Mouse (Mus musculus) layer of hippocampus, postnatal 25 days (tissue): ENCODE measurements at regions not wholly inside any gene's neighbourhood (a gene's known extent, or its start where the extent isn't known, plus 50 kb on each side); places are given as distances from the start of the nearest gene placed in this dataset.

Experiments
- DNase-seq, 2 experiments: peaks; one replicate each; pipeline ENCODE4 v3.0.0; 2022; ENCODE audit warnings: mixed read lengths in 2 of 2, low spot score in 1 of 2; ENCODE audit errors: extremely low spot score in 1 of 2

DNA sequence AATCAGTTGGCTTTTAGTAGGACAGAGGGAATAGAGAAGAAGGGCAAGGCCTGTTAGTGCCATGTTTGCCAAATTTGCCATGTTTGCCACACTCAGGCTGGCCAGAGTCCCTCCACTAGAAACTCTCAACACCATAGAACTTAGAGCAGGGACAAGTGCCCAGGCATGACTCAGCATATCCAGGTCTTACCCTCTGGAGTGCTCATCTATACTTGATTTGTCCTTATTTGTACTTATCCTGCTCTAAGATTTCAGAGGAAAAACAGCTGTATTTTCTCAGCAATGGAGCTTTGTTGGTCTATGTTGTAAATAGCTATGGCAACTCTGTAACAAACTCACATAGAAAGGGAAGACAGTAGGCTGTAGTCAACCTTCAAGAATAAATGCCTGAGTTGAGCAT lies 393.6 kb upstream of the Nrp1 start:
- DNase-seq: no peak

DNA sequence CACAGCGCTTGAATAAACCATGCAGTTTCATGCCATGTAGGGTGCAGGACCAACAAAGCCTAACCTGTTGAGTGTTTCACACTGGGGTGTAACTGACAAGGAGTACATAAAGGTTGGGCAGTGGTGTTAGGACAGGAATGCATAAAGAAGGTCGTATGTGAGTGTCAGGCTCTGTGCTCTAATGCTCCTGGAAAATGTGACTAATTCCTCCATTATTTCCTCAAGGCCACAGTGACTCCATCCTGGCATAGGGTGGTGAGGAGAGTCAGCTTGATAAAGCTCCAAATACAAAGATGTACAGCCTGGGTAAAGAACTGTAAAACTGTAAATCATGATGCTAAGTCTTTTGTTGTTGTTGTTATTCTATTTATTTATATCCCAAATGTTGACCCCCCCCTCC lies 393.1 kb upstream of the Nrp1 start:
- DNase-seq: no peak

DNA sequence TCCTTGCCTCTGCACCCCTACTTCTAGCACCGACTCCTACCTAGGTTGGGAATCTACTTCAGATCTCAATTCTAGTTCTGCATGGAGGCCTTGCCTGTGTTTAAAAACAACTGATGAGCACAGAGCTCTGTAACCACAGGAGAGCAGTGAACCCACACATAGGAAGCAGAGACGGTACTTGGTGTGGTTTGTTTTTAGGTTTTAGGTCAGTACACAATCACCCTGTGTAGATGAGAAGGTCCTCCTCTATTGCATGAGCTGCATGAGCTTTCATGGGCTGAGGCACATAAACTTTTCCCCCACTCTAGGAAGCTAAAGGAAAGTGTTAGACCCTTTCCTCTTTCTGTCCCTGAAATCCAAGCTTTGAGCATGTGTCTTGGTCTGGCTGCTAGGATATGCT lies 390.4 kb upstream of the Nrp1 start:
- no peak for DNase-seq

DNA sequence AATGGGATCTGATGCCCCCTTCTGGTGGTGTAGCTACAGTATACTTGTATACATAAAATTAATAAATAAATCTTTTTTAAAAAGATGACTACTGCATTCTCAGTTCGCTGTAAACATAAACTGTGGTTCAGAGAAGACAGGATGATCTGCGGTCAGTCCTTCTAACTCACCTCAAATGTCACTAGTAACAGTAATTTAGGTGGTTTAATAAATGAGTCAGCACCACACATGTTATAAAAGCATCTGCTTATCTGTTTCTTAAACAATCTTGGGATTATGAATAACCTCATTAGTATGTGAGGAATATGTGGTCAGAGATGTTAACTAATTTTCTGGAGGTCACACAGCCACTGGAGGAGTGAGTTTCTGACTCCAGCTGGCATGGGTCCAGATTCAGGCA lies 385.2 kb upstream of the Nrp1 start:
- no peak for DNase-seq

DNA sequence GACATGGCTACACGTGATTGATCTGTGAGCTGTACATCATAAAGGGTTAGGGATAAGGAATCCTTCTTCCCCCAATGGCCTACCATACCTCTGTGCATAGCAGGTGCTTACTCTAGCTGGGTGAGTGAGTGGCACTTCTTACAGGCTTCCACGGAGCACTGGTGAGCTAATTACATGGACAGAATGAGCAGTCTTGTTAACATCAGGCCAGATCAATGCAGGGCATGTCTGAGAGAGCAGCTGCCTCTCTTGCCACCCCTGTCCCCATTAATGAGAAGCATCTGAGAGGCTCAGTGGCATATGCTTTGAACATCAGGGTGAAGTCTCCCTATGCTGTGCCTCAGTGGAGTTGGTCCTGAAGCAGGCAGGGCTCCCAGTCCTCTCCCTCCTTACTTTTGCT lies 380.7 kb upstream of the Nrp1 start:
- no peak for DNase-seq

DNA sequence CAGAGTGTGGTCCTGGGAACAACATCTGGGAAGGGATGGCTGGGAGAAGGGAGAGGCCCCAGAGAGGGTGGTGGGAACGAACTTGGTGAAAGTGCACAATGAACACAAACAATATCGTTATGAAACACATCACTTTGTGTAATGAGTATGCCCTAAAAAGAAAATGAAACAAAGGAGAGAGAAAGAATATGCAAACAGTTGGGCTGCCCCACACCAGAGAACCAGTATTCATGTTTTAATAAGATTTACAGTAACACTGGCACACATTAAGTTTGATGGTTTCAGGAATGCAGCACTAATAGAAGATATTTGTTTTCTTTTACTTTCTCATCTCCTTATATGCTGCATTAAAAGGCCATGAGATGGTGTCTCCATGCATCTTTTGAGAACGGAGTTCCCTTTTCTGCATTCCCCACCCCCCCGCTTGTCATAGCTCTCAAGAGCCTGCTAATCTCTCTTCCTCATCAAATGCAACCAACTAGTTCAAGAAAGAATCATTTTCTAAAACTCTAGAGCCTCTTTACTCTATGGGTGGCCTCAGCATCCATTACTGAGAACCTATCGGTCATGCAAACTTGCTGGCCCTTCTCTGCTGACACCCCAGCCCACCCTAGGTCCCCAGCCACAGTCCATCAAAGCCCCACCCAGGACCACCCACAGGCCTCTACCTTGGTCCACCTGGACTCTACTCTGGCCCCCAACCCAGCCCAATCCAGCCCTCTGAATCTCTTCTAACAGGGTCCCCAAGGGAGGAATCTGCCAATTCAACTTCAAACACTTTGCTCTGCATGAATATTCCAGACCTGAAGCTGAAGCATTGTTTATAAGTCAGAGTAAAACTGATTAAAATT lies 379.0 kb upstream of the Nrp1 start:
- no peak for DNase-seq

DNA sequence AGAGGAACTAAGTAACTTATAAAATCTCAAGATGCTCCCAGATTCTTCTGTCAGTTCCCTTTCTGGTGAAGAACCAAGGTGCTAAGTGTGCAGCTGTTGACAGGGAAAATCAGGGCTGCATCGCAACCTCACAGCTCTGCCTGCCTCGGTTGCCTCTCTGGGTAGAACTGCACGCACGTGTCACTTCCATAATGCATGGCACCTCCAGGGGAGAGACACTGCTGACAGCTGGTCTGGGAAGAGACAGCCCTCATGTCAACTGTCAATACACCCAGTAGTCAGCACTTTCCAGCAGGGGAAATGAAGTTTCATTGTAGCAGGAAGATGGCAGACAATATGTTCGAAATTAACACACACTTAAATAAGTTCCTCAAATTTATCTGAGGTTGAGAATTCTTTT lies 376.2 kb upstream of the Nrp1 start:
- no peak for DNase-seq

DNA sequence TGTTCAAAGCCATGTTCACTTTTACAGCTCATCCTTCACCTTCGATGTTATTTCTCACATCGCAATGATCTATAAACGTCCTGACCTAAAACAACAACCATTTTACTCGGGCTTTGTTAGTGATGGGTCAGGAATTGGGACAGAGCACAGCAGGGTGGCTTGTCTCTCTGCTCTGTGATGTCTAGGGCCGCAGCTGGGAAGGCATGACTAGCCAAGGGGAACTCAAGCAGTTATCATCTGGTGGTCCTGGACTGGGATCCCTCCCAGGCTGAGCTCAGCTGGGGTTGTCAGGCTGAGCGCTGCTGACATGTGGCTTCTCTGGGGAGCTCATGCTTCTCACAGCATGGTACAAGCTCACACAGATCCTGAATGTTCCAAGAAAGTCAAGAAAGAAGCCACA lies 372.8 kb upstream of the Nrp1 start:
- no peak for DNase-seq

DNA sequence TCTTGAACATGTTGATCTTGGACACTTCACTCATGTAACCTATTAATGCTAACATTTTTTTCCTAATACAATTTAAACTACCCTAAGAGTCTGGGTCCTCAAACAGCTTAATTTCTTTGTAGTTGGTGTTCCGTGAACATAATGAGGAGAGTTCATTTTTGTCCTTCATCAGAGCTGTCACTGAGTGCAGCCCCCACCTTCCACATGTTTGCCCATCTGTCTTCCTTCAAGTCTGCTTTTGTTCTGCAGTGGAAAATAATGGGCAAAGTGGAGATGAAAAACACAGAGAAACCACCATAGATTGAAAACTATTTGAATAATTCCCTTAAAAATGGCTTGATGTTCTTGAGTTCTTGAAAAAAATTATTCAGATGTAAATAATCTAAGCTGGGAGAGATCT lies 369.5 kb upstream of the Nrp1 start:
- DNase-seq: no peak

DNA sequence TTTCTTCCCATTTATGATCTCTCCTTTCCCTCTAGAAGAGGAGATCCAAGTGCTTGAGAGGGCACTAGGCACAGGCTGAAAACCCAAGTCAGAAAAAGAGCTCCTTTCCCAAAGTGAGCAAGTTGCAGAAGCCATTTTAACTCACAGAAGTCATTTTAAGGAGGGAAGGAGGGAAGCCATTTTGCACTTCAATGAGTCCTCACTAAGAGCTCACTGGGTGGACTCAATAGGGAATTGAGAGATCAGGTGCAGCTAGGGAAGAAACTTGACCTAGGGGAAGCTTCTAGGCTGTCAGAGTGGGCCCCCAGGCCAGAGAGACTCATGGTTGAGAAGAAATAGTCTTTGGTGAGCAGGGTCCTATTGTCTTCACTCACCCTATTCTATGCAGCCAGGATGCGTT lies 363.5 kb upstream of the Nrp1 start:
- DNase-seq: no peak

DNA sequence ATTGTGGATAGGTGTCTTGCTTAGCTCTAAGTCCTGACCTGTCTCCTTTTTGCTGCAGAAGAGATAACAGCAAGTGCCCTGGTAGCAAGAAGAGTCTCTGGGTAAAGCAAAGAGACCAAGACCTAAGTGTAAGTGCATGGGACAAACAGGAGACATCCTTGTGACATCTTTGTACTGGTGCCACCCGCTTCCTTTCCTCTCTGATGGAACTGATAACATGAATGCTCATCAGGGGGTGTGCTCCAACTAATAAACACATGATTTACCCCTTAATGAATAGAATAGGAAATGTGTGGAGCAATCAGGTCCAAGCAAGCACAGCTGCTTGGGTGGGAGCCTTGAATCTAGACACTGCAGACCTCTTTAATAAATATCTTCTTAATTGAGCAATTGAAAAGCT lies 362.9 kb upstream of the Nrp1 start:
- DNase-seq: no peak

DNA sequence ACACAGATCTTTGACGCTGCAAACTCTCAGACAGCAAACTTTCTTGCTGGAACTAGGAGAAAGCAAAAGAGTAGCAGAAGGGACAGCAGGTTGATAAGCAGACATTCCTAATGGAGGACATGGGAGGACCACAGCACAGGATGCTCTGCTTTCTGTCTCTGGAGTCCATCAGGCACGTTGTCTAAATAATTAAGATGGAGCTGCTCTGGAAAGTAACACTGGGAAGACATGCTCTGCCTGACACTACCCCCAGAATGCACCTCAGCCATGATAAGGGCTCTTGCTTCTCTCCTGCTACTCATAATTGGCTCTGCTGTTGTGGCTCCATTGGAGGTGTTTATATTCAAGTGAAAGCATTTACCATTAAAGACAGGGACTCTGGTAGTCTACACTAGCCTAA lies 356.0 kb upstream of the Nrp1 start:
- DNase-seq: no peak

DNA sequence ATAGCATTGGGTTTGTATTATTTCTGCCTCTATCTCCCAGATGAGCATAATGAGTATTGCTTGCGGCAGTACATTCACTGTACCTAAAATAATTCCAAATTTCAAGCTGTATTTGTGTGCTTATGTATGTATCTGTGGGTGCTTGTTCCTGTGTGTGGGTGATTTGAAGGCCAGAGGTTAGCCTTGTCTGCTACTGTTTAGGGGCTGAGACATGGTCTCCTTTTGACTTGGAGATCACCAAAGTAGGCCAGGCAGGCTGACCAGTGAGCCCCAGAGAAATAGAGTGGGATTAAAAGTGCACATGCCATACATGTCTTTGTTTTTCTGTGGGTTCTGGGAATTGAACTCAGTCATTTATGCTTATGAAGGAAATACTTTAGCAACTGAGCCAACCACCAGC lies 355.6 kb upstream of the Nrp1 start:
- DNase-seq: no peak

DNA sequence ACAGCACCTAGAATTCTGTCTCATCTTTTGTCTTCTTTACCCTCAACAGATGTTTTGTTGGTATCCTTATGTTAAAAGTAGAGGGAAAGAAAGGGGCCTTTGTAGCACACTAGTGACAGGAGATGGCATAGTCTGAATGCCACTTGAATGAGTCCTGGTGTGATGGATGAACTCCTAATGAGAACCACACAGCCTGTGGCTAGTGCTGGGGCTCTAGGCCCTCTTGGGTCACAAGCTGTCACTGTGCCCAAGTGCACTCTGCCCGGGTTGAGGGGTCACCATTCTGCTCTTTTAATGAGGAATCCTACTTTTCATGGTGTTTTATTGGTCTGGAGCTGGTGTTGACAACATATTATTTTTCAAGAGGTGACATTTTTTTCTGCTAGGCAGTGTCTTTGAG lies 355.0 kb upstream of the Nrp1 start:
- no peak for DNase-seq

DNA sequence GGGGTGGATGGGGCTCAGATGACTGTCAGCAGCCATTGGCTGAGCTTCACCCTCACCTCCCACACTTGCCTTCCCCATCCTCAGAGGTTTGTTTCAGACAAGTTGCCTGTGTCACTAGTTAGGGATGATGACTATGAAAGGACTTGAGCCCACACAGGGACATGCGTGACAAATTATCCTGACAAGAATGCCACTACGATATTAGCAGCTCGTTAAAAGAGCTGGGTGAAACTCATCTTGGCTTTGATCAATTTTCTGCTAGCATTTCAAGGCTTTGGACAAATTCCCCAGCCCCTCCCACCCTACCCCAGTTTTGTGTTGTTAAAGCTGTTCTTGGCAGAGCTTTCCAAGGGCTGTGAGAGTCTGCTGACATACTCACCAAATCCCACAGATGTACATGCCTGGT lies 354.5 kb upstream of the Nrp1 start:
- DNase-seq: no peak

DNA sequence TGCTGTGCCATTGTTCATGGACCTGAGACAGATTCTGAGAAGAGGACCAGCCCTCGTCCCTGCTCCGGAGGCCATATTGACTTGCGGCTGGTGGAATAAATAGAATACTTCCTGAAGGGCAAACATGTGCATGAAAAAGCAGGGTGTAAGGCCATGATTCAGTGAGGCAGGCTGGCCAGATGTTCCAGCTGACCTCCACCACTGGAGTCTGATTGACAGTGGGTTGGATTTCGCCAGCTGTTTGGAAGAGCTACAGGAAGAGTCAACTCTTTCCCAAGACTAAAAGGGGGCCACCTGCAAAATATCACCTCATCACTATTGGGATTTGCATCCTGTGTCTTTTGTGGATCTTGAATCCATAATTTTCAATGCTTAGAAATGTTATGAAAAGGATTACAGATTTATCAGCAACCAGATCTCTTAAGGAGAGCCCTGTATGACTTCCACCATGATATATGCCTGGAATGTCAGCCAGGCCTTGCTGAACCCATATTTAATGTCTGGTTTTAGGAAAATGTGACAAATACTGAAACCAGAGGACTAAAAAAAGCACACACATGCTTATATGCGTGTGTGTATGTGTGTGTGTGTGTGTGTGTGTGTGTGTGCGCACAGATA lies 348.9 kb upstream of the Nrp1 start:
- DNase-seq: no peak

DNA sequence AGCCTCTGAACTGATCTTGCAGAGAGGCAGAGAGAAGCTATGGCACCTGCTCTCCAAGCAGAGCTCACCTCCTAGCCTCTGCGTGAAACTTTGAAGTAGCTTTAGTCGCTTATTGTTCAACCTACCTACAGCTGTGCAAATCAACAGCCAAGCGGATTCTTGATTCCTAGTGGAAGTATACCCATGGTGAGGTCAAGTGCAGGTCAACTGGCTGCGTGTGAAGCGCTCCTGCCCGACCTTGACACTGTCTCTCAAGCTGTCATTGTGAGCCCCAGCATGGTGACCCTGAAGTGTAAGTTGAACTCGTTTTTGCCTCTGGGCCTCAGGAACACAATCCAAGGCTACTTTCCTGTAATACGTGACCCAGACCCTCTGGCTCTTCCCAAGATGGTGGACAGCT lies 341.2 kb upstream of the Nrp1 start:
- DNase-seq: no peak

DNA sequence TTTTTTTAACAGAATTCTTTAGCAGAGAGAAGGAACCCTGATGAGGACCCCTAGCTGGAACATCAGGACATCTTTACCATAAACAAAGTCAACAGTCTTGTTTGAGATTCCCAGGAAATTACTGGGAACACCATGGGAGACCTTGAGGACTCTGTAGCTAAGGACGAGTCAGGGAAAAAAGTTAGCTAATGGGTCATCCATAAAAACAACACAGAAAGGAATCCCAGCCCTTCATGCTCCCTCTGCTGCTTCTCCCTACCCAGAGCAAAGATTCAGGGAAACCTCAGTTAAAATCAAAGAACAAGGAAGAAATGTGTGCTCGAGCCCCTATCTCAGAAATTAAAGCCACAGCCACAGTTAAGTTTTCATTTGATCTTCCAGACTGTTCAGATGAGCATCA lies 334.7 kb upstream of the Nrp1 start:
- DNase-seq: no peak

DNA sequence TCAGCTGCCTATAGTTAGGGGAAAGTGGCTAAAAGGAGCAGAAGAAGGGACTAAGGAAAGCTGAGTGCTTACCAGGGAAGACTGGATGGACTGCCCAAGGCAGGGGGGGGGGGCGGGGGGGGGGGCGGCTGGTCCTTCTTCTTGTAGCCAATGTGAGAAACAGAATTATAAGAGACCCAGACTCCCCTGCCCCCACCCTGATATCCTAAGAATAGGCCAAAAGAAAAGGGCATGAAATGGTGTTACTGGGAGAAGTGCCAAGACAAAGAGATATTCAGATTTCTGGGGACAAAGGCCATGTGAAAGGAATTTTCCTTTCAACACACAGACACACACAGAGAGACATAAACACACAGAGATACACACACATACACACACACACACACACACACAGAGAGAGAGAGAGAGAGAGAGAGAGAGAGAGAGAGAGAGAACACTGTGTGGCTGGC lies 333.6 kb upstream of the Nrp1 start:
- DNase-seq: no peak

DNA sequence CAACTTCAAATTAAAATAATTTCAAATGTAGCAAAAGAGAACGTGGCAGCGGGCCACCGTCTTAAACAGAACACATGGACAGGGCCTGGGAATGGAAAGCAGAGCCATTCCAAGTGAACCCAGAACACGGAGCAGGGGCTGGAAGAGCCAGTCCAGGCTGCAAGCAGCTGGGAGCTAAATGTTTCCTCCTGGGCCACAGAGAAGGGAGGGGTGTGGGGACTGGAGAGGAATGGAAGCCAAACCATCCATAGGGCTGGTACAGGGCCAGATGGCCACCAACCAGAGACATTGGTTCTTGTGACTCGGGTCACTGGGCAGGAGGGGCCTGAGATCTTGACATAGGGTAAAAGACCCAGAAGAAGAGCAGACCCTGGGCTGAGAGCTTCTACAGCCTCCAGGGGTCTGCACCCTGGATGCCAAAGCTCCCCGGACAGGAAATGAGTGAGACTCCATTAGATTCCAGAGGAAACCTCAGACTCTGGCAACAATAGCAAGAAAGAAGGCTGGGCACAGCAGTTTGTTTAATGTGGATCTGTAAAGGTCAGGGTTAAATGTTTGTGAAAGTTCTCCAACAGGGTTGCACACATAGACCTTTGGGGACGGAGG lies 333.1 kb upstream of the Nrp1 start:
- DNase-seq: peak in 1 of 2 experiments; percentile 43

DNA sequence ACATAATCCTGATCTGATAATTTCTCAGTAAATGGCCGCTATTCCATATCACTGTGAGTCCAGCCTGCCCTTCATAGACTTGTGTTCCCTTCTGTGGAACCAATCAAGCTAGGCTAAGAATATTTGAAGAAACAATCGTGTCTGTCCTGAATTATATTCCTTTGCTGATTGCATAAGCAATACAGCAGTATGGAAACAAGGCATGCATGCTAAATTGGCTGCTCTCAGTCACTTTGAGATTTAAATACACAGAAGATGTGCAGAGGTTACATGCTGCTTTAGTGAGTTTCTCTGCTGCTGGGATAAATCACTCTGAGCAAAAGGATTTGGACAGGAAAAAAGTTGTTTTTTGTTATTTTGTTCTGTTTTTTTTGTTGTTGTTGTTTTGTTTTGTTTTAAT lies 331.4 kb upstream of the Nrp1 start:
- DNase-seq: no peak
